Mouse (Mus musculus): ENCODE results near the gene Camta1. TPM values are rescaled to one million over a fixed set of nuclear protein-coding genes. Genes with fewer than 3 reads are reported as not detected.

Gene Camta1
- polyA plus RNA-seq, 1 experiment from 2014 or later = 93.9 TPM

- Histone ChIP-seq H3K4me2 (no peak overlapping the region), H3K9ac (ENCODE audit: low read depth, low read length) (no peak overlapping the region), H3K27ac (ENCODE audit: low read depth, low read length) (no peak overlapping the region), H3K27me3 (replicated peaks; ENCODE audit: control insufficient read depth, insufficient read depth, low read length) (no peaks in the 10 kb centered on the region), H3K36me3 (ENCODE audit: control insufficient read depth, insufficient read depth, low read length) (no peaks in the 10 kb centered on the region), H3K4me1 (replicated peaks; ENCODE audit: control insufficient read depth, insufficient read depth, low read length) (no peaks in the 10 kb centered on the region; the same call in 1 of the 2 replicates), H3K4me3 (ENCODE audit: low read depth, low read length) (no peak overlapping the region), H3K9me3 (ENCODE audit: control insufficient read depth, low read length) (no peaks in the 10 kb centered on the region)
- no peak for ATAC-seq (replicated peaks; ENCODE audit: low FRiP score)
- WGBS = 86% methylated on average over 6 of the region's 6 CpGs
- no peak for DNase-seq (ENCODE audit: low spot score)
These were observed 148.0 kb downstream of the Camta1 start for GRCm38 (mm10) chr4:151713714-151714113.

- no peak for DNase-seq (ENCODE audit: low spot score)
- H3K9ac ChIP-seq (ENCODE audit: low read depth, low read length) = no peak overlapping the region
- WGBS = 76% methylated on average over 2 of the region's 2 CpGs
- no peaks in the 10 kb centered on the region for H3K27me3 ChIP-seq (replicated peaks; ENCODE audit: control insufficient read depth, insufficient read depth, low read length)
- H3K36me3 ChIP-seq (ENCODE audit: control insufficient read depth, insufficient read depth, low read length) = no peaks in the 10 kb centered on the region
- H3K4me2 ChIP-seq = no peak overlapping the region
- no peaks in the 10 kb centered on the region for H3K9me3 ChIP-seq (ENCODE audit: control insufficient read depth, low read length)
- no peak overlapping the region for H3K4me3 ChIP-seq (ENCODE audit: low read depth, low read length)
- no peak overlapping the region for H3K27ac ChIP-seq (ENCODE audit: low read depth, low read length)
- H3K4me1 ChIP-seq (replicated peaks; ENCODE audit: control insufficient read depth, insufficient read depth, low read length) = no peaks in the 10 kb centered on the region
- no peak for ATAC-seq (replicated peaks; ENCODE audit: low FRiP score)
These were observed 150.3 kb downstream of the Camta1 start for GRCm38 (mm10) chr4:151711406-151711805.

- Histone ChIP-seq H3K4me1 (replicated peaks; ENCODE audit: control insufficient read depth, insufficient read depth, low read length) (no peaks in the 10 kb centered on the region), H3K36me3 (ENCODE audit: control insufficient read depth, insufficient read depth, low read length) (no peaks in the 10 kb centered on the region), H3K9me3 (ENCODE audit: control insufficient read depth, low read length) (no peaks in the 10 kb centered on the region), H3K4me3 (ENCODE audit: low read depth, low read length) (no peak overlapping the region), H3K9ac (ENCODE audit: low read depth, low read length) (no peak overlapping the region), H3K27me3 (replicated peaks; ENCODE audit: control insufficient read depth, insufficient read depth, low read length) (no peaks in the 10 kb centered on the region), H3K4me2 (no peak overlapping the region), H3K27ac (ENCODE audit: low read depth, low read length) (no peak overlapping the region)
- no peak for DNase-seq (ENCODE audit: low spot score)
- 38% methylated on average over 7 of the region's 7 CpGs for WGBS
- no peak for ATAC-seq (replicated peaks; ENCODE audit: low FRiP score)
These were observed 151.2 kb downstream of the Camta1 start for GRCm38 (mm10) chr4:151710522-151710921.

- Histone ChIP-seq H3K4me3 (ENCODE audit: low read depth, low read length) (no peak overlapping the region), H3K9ac (ENCODE audit: low read depth, low read length) (no peak overlapping the region), H3K4me1 (replicated peaks; ENCODE audit: control insufficient read depth, insufficient read depth, low read length) (no peaks in the 10 kb centered on the region), H3K4me2 (no peak overlapping the region), H3K9me3 (ENCODE audit: control insufficient read depth, low read length) (no peaks in the 10 kb centered on the region), H3K27me3 (replicated peaks; ENCODE audit: control insufficient read depth, insufficient read depth, low read length) (no peaks in the 10 kb centered on the region), H3K27ac (ENCODE audit: low read depth, low read length) (no peak overlapping the region), H3K36me3 (ENCODE audit: control insufficient read depth, insufficient read depth, low read length) (no peaks in the 10 kb centered on the region)
- 73% methylated on average over 8 of the region's 8 CpGs for WGBS
- DNase-seq (ENCODE audit: low spot score) = no peak
- ATAC-seq (replicated peaks; ENCODE audit: low FRiP score) = no peak
These were observed 152.4 kb downstream of the Camta1 start for GRCm38 (mm10) chr4:151709269-151709668.

- H3K4me1 ChIP-seq (replicated peaks; ENCODE audit: control insufficient read depth, insufficient read depth, low read length) = 0 out of 2 replicates have a peak, but pooled peaks cover 3% of the 10 kb centered on the region
- no peaks in the 10 kb centered on the region for H3K36me3 ChIP-seq (ENCODE audit: control insufficient read depth, insufficient read depth, low read length)
- H3K9ac ChIP-seq (ENCODE audit: low read depth, low read length) = no peak overlapping the region
- 81% methylated on average over 14 of the region's 14 CpGs for WGBS
- H3K4me2 ChIP-seq = no peak overlapping the region
- H3K9me3 ChIP-seq (ENCODE audit: control insufficient read depth, low read length) = no peaks in the 10 kb centered on the region
- no peak overlapping the region for H3K27ac ChIP-seq (ENCODE audit: low read depth, low read length)
- no peak overlapping the region for H3K4me3 ChIP-seq (ENCODE audit: low read depth, low read length)
- no peak for DNase-seq (ENCODE audit: low spot score)
- no peaks in the 10 kb centered on the region for H3K27me3 ChIP-seq (replicated peaks; ENCODE audit: control insufficient read depth, insufficient read depth, low read length)
- ATAC-seq (replicated peaks; ENCODE audit: low FRiP score) = peak; percentile 67
These were observed 158.5 kb downstream of the Camta1 start for GRCm38 (mm10) chr4:151703069-151703735.

GRCm38 (mm10) chr4:151702463-151702862 lies 159.2 kb downstream of the Camta1 start:
- Histone ChIP-seq H3K27ac (ENCODE audit: low read depth, low read length) (no peak overlapping the region), H3K4me3 (ENCODE audit: low read depth, low read length) (no peak overlapping the region), H3K4me1 (replicated peaks; ENCODE audit: control insufficient read depth, insufficient read depth, low read length) (0 out of 2 replicates have a peak, but pooled peaks cover 3% of the 10 kb centered on the region), H3K4me2 (no peak overlapping the region), H3K9ac (ENCODE audit: low read depth, low read length) (no peak overlapping the region), H3K9me3 (ENCODE audit: control insufficient read depth, low read length) (no peaks in the 10 kb centered on the region), H3K27me3 (replicated peaks; ENCODE audit: control insufficient read depth, insufficient read depth, low read length) (no peaks in the 10 kb centered on the region), H3K36me3 (ENCODE audit: control insufficient read depth, insufficient read depth, low read length) (no peaks in the 10 kb centered on the region)
- WGBS = 65% methylated on average over 11 of the region's 11 CpGs
- ATAC-seq (replicated peaks; ENCODE audit: low FRiP score) (no peak), DNase-seq (ENCODE audit: low spot score) (no peak)

GRCm38 (mm10) chr4:151695984-151696383 lies 165.7 kb downstream of the Camta1 start:
- Histone ChIP-seq H3K9ac (ENCODE audit: low read depth, low read length) (no peak overlapping the region), H3K27ac (ENCODE audit: low read depth, low read length) (no peak overlapping the region), H3K4me3 (ENCODE audit: low read depth, low read length) (no peak overlapping the region), H3K4me2 (no peak overlapping the region), H3K4me1 (replicated peaks; ENCODE audit: control insufficient read depth, insufficient read depth, low read length) (no peaks in the 10 kb centered on the region), H3K36me3 (ENCODE audit: control insufficient read depth, insufficient read depth, low read length) (no peaks in the 10 kb centered on the region), H3K9me3 (ENCODE audit: control insufficient read depth, low read length) (no peaks in the 10 kb centered on the region), H3K27me3 (replicated peaks; ENCODE audit: control insufficient read depth, insufficient read depth, low read length) (no peaks in the 10 kb centered on the region)
- 86% methylated on average over 11 of the region's 11 CpGs for WGBS
- no peak for ATAC-seq (replicated peaks; ENCODE audit: low FRiP score)
- no peak for DNase-seq (ENCODE audit: low spot score)

- Histone ChIP-seq H3K9ac (ENCODE audit: low read depth, low read length) (no peak overlapping the region), H3K27me3 (replicated peaks; ENCODE audit: control insufficient read depth, insufficient read depth, low read length) (no peaks in the 10 kb centered on the region), H3K9me3 (ENCODE audit: control insufficient read depth, low read length) (no peaks in the 10 kb centered on the region), H3K4me3 (ENCODE audit: low read depth, low read length) (no peak overlapping the region), H3K27ac (ENCODE audit: low read depth, low read length) (no peak overlapping the region), H3K36me3 (ENCODE audit: control insufficient read depth, insufficient read depth, low read length) (no peaks in the 10 kb centered on the region), H3K4me2 (no peak overlapping the region), H3K4me1 (replicated peaks; ENCODE audit: control insufficient read depth, insufficient read depth, low read length) (no peaks in the 10 kb centered on the region; the same call in 1 of the 2 replicates)
- no peak for ATAC-seq (replicated peaks; ENCODE audit: low FRiP score)
- no peak for DNase-seq (ENCODE audit: low spot score)
- WGBS = 86% methylated on average over 7 of the region's 7 CpGs
These were observed 167.1 kb downstream of the Camta1 start for GRCm38 (mm10) chr4:151694531-151694930.

GRCm38 (mm10) chr4:151694047-151694446 lies 167.6 kb downstream of the Camta1 start:
- WGBS = 88% methylated on average over 3 of the region's 3 CpGs

More at GRCm38 (mm10) chr4:151694047-151694446, 167.6 kb downstream of the Camta1 start:
- no peaks in the 10 kb centered on the region for H3K36me3 ChIP-seq (ENCODE audit: control insufficient read depth, insufficient read depth, low read length)
- no peaks in the 10 kb centered on the region; the same call in 1 of the 2 replicates for H3K4me1 ChIP-seq (replicated peaks; ENCODE audit: control insufficient read depth, insufficient read depth, low read length)
- no peak overlapping the region for H3K27ac ChIP-seq (ENCODE audit: low read depth, low read length)
- no peaks in the 10 kb centered on the region for H3K9me3 ChIP-seq (ENCODE audit: control insufficient read depth, low read length)
- no peaks in the 10 kb centered on the region for H3K27me3 ChIP-seq (replicated peaks; ENCODE audit: control insufficient read depth, insufficient read depth, low read length)
- no peak overlapping the region for H3K9ac ChIP-seq (ENCODE audit: low read depth, low read length)
- no peak for ATAC-seq (replicated peaks; ENCODE audit: low FRiP score)
- DNase-seq (ENCODE audit: low spot score) = no peak
- no peak overlapping the region for H3K4me3 ChIP-seq (ENCODE audit: low read depth, low read length)
- no peak overlapping the region for H3K4me2 ChIP-seq
